Mouse (Mus musculus) retina, embryonic 14.5 days (tissue): ENCODE measurements around the gene Spaca7.
"Not testable (repeated sequence)": the region's sequence is repeated elsewhere in the genome, so short reads cannot be mapped to it uniquely, and the experiment has no call there.

Experiments used
- DNase-seq: peaks from one replicate; pipeline ENCODE4 v3.0.0-alpha.2; 2015; ENCODE audit warnings: low spot score

Spaca7 gene

DNA sequence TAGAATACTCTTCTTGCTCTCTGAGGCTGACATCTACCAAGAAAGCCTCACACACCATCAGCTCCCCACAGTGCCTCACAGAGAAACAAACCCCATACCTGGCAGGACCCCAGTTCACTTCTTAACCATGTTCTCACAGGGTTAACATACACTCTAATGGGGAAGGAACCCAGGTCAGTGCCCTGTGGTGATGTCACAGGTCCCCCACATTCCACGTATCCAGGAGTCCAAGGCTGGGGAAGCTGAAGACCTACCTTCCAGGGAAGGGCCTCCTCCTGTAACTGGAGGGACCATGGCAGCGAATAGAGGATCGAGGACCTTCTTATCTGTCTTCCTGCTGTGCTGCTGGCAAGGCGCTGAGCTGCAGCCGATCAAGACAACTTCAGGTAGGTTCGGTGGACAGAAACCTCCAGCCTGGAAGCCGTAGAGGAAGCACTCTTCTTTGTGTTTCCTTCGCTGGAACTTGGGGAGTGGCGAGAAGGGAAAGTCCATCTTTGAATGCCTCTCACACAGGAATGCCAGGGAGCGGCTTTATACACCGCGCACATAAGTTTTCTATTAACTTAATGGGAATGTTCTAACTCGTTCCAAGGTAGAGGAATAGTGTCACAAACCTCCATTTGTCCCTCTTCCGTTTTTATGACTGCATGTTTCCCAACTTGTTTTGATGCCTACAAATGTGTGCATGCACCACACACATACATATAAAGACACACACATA is at the start of gene Spaca7:
TSS of gene Spaca7 (plus strand) at position 216 of the 721 bp plus-strand sequence.
- no peak for DNase-seq

- DNase-seq, result no peak
Observed at GRCm38 (mm10) chr8:12524279-12524678, 48.5 kb upstream of the Spaca7 start.

GRCm38 (mm10) chr8:12528659-12529058 is 44.2 kb upstream of the Spaca7 start:
- DNase-seq, result no peak

DNA sequence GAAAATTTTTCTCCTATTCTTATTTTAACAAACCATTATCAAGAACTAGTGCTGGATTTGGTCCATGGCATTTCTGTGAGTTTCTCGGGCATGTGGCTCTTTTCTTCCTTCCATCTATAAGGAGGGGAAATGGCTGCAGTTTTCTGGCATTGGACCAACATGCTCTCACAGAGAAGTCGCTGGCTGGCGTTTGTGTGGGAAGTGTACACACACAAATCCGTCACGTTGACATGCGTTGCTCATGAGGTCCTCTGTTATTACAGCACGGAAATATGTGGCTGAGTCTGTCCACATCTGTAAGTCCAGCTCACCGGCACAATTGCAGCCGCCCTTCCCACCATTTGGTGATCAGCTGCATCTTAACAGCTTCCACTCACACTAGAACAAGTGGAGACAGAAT is 37.2 kb upstream of the Spaca7 start:
- DNase-seq, result no peak

DNA sequence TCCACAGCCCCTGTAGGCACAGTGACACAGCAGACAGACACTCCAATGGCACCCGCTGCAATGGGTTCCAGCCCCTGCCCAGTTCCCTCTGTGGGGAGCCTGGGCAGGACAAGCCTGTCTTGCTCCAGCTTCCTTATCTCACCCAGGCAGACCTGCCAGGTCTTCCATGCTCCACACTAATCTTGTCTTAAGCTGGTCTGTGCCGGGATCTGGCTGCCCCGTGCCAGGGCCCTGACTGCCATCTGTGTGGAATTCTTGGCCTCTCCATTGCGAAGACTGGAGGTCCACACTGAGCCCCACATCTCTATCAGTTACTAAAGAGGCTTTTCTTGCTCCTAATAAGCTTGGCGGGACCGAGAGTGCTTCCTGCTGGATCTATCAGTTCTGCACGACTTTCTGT is 36.5 kb upstream of the Spaca7 start:
- DNase-seq, result no peak

- DNase-seq, result no peak
Observed at GRCm38 (mm10) chr8:12545236-12545635, 27.6 kb upstream of the Spaca7 start.

DNA sequence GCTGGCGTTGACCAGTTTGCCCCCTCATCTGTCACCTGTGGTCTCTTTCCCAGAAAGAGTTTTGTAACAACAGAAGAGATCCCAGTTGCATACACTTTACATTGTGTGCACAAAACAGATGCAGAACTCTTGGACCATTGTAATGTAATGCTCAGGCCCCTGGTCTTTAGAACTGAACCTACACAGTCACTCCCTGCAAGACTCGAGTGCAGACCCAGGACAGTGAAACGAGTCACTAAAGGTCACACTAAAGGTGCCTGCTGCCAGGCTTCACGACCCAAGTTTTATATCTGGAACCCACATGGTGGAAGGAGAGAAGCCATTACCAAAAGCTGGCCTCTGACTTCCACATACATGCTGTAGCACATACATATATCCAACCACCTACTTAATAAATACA is 27.2 kb upstream of the Spaca7 start:
- no peak for DNase-seq

DNA sequence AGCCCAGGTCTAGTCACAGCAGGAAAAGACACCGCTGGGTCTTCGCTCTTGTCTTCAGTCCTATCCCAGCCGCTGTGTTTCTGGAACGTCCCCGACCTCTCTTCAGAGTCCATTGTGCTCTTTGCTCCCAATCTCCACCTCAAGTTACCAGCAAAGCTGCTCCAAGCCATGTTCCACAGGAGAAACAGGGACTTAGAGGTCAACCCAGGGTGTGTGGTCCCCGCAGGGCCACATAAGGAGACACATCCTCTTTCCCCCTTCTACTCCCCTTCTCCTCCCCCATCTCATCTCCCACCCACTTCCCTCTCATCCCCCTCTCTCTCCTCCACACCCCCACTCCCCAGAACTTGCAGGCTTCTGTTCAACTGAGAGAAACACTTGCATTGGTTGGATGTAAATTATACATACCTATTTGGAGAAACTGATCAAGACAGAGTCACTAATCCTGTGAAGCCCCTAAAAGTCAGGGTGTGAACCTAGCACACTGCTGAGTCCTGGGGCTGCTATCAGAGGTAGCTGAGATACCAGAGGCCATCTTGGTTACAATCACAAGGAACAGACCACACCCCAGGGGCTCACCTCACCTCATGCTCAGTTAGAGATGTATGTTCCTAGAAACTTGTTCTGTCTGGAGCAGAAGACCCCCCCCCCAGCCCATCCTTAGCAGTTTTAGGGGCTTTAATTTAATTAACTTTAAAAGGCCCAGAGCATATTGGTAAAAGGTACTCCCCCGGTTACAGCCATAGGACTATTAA is 25.2 kb upstream of the Spaca7 start:
- no peak for DNase-seq

DNA sequence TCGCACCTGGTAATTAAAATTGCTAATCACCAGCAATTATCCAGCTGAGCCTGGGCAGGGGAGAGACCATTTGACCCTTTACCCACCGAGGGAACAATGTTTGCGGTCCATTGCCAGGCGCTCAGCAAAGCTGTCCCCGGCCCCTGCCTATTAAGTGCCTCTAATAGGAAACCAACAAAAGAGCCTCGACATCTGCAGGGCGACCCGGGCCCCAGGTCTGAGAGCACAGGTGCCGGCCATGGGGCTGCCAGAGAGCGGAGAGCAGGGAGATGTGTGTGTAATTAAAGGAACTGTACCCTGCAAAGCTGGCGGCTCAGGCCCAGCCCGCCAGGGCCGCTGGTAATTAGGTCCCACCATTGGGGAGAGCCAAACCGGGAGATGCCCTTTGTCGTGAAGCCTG is 24.6 kb upstream of the Spaca7 start:
- DNase-seq, result peak; percentile 69

DNA sequence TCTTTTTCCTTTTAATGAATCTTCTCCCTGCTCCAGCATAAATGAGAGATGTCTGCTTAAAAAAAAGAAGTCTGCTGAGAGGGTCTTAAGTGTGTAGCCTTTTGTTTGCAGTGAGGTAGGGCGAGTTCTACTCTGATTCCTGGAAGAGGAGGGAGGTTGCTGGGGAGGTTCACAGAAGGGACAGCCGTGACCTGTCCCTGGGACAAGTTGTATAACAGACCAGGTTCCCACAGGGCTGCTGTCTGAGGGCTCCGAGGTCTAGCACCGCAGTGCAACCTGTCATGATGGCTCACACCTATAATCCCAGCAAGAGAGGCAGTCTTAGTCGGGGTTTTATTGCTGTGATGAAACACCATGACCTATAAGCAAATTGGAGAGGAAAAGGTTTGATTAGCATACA is 24.1 kb upstream of the Spaca7 start:
- no peak for DNase-seq

GRCm38 (mm10) chr8:12555515-12556145 is 17.2 kb upstream of the Spaca7 start:
- peak; percentile 30 for DNase-seq

DNA sequence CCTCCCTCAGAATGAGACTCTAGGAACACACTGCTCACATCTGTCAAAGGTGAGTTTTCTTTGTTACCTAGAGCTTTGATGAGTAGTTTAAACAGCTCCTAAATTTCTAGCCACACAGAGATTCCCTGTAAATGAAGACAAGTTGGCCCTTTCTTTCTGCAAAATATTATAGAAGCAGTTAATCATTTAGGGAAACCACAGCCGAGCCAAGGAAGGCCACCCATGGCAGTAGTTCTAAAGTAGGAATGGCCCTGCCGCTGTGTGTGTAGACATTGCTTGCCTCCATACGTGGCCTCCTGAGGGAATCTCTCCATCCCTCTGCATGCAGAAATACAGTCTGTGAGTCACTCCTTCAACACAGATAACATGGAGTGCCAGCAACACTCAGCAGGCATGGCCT is 14.0 kb upstream of the Spaca7 start:
- no peak for DNase-seq

DNA sequence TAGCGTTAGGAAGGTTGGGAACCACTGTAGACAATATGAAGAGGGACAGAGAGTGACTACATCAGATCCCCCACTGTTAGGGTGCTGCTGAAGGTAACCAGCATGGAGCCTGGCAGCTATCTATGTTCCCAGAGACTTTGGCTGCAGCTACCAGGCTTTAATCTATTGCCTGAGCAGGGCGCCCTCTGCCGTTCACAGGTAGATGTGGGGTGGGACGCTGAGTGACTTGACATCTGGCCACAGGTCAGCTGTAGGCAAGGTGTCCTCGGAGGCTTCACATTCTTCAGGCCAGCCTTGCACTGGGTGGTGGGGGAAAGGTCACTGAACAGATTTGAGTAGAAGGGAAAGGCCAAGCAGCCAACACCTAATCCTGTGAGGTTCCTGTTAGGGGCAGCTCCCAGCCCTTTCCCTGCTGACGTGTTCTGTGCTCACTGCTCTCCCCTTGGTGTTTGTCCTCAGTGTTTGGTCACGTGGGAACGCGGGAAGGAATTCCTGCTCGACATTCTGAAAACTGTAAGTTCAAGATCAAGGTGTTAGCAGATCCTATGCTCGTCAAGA is 11.3 kb upstream of the Spaca7 start:
- DNase-seq, result peak; percentile 84

- DNase-seq, result peak; percentile 84
Observed at GRCm38 (mm10) chr8:12564307-12564706, 8.5 kb upstream of the Spaca7 start.

DNA sequence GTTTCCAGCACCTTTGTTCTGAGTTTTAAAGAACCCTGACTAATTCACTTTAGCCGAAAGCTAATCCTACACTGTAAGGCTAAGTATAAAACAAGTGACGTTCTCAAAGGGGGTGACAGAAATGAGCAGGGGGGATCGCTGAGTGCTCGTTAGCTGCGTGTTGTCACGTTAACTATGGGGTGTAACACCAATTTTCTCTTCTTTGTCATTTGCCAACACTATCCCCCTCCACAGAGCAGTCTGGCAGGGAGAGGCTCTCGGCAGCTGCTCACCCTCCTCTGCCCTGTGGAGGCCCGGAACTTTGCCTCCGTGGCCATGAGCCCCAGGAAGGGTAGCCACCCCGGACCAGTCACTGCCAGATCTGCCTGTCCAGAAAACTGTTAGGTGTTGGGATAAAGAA is 7.3 kb upstream of the Spaca7 start:
- DNase-seq, result no peak

DNA sequence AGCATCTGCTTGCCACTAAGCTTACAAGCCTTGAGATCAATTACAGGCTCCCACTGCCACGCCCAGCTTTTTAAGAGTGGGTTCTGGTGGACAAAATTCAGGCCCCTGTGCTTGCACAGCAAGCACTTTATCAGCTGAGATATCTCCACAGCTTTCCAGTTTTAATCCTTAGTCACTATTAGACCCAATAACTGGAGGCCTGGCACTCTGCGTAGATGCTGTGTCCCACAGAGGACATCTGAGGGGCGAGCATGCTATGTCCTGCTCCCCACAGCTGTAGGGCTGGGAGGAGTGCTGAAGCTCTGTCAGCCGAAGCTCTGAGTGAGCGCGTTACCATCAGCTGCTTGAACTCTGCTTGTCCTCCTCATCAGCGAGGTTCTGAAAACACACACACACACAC is 6.3 kb upstream of the Spaca7 start:
- DNase-seq, result no peak

- DNase-seq, result no peak
Observed at GRCm38 (mm10) chr8:12576003-12576402, 3.2 kb downstream of the Spaca7 start.

- DNase-seq, result peak; percentile 55
Observed at GRCm38 (mm10) chr8:12576739-12577138, 3.9 kb downstream of the Spaca7 start.

DNA sequence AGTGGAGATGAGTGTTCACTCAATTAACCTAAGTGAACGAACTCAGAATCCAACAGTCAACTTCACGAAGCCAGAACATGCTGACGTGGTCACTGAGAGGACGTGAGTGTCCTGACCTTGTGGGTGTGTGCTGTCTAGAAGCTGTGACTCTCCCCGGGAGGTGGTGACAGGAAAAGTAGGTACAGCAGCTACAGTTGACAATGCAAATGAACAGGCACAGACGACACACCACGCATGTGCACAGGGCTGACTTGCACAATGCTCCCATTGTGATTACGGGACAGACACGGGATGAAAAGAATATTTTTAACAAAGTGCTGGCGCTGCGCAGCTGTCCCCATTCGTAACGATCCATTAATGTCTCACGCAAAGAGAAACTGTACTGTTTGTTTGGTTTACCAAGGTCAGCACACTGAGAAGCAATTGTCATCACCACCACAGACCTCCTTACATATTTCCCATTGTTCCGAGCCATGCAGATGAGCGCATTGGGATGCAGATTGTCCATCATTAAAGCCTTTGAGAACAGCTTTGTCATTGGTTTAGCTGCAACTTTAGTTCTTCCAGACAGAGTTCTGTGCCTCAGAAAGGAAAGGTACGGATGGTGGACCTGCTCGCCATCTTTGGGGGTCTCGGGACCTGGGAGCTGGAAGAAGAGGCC is 6.6 kb downstream of the Spaca7 start:
- not testable (repeated sequence) for DNase-seq

DNA sequence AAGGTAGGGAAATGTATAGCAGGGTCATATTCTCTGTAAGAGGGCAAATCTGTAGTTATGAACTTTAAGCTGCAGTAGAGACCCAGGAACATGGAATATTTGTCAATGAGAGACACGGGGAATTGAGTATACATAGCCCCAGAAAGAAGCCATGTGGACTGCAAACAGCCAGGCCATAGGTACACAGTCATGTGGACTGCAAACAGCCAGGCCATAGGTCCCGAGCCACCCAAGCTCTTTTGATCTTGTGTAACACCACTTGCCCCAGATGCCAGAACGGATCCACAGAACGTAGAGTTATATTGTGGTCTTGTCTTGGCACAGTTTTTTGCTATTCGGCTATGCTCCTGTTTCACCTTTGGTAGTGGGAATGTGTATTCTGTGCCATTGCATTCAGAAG is 11.0 kb downstream of the Spaca7 start:
- DNase-seq, result no peak

- peak; percentile 87 for DNase-seq
Observed at GRCm38 (mm10) chr8:12607223-12607622, 34.4 kb downstream of the Spaca7 start.

DNA sequence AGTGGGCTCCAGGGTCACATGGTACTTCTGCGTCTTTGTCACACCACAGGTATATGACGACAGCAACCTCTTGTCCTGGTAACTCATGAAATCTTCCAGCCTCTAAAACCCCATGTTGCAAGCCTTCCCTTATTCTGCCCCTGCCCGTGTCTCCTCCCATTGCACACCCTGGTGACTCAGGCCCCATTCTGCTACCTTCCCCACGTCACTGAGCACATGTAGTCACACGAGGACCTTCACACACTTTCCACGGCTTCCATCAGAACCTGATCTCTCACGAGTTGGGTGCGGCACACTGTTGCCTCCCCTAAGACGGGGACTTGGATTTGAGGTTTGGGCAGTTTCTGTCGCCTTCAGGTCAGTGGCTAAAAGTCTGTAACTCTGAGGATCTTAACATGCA is 36.0 kb downstream of the Spaca7 start:
- DNase-seq, result no peak
